Mouse (Mus musculus): ENCODE results near the gene Ppp2r5c.

Gene Ppp2r5c

DNA sequence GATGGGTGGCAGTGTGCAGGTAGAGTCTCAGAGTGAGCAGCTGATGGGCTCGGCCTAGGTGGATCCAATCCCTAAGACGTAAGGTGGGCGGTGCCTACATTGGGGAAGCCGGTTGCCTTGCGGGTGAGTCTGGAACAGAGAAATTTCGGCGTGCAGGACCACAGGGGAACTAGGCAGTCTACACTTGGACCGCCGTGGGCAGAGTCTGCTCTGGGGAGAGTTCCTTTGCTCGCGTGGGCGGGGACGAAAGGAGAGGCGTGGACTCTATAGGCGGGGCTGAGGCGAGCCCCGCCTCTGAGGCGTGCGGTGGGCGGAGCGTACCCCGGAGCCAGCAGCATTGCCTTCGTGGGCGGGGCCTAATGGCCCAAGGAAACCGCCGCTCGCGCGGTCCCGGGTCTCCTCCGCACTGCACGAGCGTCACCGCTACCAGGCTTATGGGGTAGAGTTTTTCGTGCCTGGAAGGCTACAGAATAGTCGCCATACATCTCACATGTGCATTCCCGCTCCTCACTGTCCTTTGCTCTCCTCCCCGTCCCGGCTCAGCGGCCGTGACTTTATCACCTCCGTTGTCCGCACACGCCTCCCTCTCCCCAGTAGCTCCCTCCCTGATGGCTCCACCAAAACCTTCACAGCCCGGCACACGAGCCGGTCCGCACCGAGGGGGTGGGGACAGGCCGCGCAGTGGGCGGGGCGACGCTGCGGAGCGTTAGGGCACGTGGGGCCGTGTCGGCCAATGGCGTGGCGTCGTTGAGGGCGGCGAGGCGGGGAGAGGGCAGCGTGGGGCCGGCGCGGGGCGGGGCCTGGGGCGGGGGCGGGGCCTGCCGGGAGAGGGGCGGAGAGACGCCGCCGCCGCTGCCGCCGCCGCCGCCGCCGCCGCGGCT, at the start of gene Ppp2r5c:
TSS of gene Ppp2r5c (plus strand) at position 831 of the 881 bp plus-strand sequence.
- DNase-seq, result peak; percentile 95 to 97

DNA sequence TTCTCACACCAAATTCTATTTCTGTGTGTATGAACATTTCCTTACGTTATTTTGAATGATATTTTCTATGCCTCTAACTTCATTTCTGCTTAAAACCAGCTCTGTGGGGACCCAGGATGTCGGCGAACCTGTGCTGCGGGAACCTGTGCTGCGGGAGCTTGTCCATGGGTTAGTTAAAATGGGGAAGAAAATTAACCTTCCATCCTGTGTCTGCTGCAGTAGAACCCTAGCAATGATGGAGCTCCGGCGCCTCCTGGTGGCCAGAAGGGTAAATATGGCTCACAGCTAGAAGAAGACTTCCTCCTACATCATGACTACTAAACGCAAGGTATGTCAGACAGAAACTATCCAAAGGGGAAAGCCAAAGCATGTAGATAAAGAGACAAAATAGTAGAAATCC, 48.6 kb upstream of the Ppp2r5c start:
- peak; percentile 90 for DNase-seq

DNA sequence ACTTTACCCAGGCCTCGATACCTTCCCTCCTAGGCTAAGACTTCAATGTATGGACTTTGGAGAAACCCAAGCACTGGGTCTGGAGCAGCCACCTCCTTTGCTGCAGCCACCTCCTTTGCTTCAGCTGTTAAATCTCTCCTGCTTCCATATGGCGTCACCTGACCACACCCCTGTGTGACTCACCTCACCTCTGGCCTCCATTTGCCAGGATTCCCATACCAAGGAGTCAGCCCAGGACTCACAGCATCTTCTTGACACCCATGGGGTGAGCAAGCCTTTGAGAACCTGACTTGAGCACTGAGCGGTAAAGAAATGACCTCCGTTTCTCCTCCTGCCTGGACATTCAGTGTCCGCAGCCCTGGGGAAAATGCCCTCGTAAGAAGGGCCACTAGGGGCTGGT, 47.8 kb upstream of the Ppp2r5c start:
- no peak for DNase-seq

DNA sequence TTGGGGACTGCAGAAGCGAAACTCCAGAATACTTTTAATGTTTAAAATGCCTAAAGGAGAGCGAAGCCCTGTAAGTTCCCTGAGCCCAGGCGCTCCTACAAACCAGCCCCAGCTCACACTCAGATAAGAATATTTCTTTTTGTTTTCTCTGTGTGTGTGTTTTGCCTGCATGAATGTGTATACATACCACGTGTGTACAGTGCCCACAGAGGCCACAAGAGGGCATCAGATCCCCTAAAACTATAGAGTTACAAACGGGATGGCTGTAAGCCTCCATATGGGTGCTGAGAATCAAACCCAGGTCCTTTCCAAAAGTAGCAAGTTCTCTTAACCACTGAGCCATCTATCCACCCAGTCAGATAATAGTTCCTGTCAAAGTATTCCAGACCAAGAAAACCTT, 46.0 kb upstream of the Ppp2r5c start:
- no peak for DNase-seq

DNA sequence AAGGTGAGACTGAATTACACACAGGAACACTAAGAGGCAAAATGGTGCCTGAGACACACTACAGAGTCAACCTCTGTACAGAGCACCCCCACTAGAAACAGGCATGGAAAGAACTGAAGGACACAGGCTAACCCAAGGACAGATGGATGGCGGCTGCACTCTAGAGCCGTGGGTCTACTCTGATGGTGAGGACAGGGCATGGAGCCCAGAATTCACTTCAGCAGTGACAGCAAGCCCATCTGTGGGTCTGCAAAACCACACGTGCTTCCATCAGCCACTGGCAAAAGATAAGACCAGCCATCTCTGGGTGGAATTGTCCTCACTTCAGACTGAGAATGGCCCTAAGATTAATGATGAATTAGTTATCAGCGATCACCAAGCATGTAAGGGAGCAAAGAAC, 45.0 kb upstream of the Ppp2r5c start:
- DNase-seq, result peak; percentile 51 to 61

DNA sequence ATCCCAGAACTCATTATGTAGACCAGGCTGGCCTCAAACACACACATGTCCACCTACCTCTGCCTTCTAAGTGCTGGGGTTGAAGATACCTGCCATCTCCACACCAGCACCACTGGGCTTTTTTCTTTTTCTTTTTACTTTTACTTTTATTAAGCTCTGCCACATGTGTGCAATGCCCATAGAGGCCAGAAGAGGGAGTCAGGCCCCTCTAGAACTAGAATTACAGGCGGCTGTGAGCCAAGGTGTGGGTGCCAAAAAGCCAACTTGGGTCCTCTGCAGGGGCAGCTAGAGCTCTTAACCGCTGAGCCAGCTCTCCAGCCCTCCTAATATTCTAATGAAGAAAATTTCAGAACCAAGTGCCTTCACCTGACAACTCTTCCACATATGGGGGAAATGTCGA, 30.7 kb upstream of the Ppp2r5c start:
- DNase-seq, result peak; percentile 64 to 77

DNA sequence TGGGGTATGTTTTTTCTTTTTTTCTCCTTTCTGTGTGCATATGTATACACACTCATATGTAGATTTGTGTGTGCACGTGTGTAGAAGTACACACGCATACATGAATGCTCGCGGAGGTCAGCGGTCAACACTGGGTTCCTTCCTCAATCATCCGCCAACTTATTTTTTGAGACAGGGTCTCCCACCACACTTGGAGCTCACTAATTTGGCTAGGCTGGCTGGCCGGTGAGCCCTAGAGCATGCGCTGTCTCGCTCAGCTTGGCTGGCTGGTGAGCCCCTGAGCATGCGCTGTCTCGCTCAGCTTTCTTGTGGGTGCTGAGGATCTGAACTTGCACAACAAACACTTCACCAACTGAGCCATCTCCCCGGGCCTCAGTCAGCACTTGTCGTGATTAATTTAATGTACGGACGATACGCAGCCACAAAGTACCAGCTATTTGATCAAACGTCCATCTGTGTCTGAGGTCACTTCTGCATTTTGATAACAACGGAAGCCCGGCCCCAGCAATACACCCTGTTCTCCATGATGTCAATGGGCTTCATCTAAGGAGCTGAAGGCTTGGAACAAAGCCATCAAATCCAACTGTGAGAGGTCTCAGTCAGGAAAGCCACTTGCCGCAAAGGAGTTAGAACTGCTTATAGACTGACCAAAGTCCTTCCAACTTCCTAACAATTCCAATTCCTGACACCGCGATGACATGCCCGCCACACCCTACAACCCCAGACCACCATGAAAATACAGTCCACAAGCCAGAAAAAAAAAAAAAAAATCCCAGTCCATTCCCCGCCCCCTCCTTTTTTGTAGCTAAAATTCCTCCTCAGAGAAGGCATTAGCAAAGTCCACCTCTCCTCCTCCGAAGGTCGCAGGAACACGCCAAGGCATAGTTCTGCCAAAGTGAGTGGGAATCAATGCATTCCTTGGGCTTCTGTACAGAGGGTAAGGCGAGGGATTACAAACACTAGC, 29.6 kb upstream of the Ppp2r5c start:
- no peak for DNase-seq

DNA sequence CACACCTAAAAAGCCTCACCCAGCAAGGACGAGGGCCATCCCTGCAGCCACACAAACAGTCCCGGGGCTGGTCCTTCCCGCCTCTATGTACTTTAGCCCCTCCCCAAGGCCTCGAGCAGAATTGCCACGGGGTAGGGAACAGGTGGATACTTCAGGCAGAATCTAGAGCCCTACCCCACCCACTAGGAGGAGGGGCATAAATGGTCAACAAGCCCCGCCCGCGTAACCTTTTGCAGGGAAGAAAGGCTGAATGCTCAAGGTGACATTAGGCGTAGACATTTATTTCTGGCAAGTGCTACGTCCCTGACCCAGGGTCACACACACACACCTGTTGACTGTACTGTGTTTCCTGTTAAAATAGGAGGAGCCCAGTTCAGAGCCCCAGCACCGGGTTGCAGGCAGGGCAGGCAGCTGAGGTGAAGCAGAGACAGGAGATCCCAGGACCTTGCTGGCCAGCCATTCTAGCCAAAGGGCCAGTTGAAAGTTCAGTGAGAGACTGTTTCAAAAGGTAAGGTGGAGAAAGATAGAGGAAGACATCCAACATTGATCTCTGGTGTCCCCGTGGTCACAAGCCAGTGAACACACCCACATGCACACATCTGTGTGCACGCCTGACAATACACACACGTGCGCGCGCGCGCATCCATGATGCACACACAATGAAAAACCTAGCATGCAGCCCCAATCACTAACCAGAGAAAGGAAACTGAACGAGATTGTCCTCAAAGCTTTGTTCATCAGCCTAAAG, 28.8 kb upstream of the Ppp2r5c start:
- DNase-seq, result no peak

DNA sequence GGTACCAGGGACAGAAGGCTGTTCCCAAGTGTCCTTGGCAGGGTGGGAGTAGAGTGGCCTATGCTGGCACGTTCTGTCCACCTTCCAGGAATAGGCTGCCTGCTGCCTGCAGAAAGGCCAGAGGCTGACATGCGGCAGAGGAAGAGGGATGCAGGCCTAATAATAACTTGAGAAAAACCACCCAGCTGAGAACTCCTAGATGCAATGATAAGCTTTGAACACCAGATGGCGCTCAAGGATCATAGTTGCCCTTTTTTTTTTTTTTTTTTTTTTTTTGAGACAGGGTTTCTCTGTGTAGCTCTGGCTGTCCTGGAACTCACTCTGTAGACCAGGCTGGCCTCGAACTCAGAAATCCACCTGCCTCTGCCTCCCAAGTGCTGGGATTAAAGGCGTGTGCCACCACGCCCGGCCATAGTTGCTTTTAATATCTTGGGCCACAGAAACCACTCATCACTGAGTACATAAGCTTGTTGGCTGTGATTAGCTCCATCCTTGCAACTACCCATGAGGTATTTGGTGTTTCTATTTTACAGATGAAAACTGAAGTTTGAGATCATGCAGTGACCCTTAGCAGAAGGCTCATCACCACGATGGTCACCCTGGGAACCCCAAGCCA, 28.1 kb upstream of the Ppp2r5c start:
- DNase-seq, result peak; percentile 71 to 75

DNA sequence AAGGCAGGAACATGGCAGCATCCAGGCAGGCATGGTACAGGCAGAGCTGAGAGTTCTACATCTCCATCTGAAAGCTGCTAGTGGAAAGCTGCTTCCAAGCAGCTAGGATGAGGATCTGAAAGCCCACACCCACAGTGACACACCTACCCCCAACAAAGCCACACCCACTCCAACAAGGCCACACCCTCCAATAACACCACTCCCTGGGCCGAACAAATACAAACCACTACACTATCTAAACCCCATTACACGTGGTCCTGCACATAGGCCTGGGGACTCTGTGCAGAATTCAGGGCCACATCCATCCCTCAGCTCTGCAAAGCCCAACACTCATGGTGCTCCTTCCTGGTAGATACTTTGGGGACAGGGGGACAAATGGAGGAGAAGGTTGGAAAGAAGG, 27.0 kb upstream of the Ppp2r5c start:
- DNase-seq, result no peak

DNA sequence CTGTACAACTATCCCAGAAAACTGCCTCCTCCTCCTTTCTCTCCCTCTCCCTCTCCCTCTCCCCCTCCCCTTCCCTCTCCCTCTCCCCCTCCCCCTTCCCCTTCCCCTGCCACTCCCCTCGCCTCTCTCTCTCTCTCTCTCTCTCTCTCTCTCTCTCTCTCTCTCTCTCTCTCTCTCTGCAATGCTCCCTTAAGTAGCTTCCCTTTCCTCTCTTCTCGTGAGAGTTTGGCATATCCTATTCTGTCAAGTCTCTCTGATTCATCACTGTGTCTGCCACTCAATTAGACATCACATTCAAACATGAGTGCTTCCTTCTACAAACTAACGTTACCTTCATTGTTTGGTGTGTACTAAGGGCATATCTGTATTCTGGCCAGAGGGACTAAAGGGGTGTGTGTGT, 25.6 kb upstream of the Ppp2r5c start:
- DNase-seq, result no peak

DNA sequence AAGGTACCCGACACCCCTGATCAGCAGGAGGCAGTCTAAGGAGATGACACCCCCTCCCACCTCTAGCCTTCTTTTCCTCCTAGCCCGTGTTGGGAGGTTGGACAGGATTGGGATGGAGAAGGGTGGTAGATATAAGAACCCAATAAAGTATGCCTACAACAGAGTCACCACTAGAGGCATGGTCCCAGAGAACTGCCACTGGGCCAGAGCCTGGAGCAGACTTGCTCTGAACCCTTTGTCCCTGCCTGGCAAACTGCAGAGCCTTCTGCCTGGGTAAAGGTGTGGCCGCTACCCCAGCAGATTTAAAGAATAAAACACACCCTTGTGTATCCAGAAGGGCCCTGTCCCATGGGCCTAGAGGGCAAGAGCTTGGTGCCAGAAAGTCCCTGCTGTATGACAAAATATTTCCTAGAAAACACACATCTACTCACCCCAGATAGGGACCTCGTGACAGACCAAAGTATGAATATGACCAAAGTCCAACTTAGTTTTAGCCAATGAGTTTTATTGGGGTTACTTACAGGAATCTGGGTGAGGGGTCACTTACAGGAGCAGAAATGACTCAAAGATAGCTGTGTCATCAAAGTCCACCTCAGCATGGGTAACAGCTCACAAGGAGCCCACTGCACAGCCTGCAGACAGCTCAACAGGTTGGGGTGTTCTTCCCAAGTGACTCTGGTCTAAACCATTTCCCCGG, 22.8 kb upstream of the Ppp2r5c start:
- no peak for DNase-seq

DNA sequence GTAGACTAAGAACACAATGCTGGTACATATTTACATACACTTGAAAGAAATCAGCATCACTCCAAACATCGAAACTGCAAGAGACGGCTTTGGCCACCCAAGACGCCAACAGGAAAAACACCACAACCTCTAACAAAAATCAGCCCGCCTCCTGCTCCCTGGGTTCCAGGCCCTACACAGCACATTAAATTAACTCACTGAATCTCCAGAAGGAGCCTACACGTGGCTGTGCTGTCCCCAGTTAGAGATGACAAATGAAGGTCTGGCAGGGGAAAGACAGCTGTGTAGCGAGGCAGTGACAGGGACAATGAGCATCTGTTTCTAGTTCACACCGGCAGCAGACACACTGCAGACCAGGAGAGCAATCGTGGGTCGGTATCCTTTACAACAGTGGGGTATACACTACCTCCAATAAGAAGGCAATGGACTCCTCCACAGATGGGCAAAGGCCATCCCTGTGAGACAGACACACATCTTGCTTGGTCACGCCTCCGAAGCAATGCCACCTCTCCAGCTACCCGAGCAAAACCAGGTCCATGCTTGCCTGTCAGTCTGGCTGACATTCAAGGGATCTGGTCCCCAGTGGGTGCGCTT, 20.4 kb upstream of the Ppp2r5c start:
- DNase-seq, result no peak

DNA sequence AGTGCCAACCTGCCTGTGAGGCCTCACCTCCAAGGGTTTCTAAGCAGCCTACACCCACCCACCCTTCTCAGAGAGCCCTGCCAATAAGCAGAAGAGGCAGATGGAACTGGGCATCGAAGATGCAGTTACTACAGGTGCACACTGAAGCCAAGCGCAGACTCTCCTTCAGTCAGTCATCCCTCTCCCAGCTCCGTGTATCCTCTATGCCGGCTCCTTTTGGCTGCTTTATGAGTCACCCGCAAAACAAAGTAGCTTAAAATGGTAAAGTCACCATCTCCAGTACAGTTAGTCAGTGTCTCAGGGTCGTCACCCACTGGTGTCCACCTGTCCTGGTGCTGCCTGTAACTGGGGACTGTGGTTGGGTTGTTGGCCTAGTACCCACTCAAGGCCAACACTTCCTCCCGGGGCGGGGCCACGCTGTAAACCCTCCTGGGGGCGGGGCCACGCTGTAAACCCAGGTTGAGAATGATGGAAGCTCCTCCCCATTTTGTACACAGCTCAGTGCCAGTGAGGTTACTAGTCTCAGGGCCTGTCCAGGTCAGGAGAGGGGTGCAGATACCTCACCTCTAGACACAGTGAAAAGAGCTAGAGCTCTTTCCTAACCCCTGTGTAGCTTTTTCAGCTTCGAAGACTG, 17.5 kb upstream of the Ppp2r5c start:
- DNase-seq, result no peak

DNA sequence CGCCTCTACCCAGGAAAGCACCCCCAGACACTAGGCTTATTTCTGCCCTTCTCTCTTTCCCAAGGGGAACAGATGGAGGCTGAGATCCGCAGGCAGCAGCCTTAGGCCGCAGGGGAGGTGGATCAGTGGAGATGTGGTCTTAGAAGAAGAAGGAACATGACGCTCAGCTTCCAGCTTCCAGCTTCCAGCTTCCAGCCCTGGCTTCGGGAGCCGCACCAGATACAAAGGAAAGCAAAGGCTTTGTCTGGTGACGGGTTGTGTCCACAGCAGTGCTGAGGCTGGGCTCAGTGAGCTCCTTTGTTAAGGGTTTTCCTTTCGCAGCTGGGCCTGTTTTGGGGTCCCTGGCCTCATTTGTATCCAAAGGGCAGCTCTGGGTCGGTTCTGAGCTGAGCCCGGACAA, 16.9 kb upstream of the Ppp2r5c start:
- no peak for DNase-seq

DNA sequence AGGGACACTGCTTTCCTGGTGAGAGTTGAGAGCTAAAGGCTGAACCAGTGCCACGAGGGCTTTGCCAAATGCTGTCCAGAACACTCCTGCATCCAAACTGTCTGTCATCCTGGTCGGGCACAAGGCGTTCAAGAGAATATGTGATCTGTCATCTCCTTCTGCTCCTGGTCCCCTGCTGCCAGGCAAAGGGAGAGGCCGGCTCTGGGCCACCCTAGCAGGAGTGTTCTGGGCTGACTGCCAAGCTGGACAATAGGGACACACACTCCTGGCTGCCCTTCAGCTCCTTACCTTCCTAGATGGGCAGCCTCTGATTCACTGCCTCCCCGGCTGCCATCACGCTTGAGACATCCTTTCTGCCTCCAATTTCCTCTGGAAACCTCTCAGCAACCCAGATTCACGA, 15.1 kb upstream of the Ppp2r5c start:
- DNase-seq, result peak; percentile 80 to 90

DNA sequence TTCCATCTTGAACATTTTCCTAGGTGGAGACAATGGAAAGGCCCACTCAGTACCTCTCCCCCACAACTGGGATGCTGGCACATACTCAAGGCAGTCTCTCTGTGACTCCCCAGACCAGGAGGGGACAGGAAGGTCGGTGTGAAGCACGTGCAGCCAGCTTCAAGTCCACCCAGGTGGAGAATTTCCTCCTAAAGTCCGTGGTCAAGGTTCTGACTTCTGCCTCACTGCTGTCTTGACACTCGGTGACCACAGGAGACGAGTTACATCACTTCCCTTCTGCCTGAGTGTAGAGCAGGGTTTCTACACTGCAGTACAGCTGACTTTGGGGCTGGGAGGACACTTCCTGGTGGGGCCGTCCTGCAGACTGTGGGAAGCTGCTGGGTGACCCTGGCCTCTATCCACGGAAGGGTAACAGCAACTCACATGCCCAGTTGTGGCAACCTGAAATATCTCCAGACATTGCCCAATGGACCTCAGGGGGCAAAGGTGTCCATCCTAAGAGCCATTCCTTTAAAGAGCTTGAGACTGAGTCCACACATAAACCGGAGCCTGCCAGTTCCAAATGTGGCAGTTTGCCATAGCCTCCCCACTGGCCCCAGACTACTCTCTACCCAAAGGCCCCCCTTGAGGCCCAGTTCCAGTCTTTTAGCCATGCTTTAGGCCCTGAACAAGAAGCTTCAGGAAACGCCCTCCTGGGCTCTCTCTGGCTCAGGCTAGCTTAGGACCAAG, 10.1 kb upstream of the Ppp2r5c start:
- peak in 1 of 2 experiments; percentile 59 for DNase-seq

DNA sequence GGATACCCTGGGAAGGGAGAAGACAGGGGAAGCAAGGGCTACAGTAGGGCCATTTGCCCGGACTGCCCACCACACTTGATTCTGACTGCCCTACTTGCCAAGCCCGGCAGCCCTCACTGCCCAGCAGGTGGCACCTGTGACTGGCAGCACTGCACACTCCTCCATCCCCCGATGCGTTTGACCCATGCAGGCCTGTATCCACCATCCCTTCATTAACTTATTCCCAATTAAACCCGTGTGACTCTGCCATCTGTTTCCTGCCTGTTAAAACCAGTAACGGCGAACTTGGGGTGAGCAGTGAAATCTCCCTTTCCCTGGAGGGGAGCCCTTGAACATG, 9.6 kb upstream of the Ppp2r5c start:
- peak; percentile 76 to 83 for DNase-seq

DNA sequence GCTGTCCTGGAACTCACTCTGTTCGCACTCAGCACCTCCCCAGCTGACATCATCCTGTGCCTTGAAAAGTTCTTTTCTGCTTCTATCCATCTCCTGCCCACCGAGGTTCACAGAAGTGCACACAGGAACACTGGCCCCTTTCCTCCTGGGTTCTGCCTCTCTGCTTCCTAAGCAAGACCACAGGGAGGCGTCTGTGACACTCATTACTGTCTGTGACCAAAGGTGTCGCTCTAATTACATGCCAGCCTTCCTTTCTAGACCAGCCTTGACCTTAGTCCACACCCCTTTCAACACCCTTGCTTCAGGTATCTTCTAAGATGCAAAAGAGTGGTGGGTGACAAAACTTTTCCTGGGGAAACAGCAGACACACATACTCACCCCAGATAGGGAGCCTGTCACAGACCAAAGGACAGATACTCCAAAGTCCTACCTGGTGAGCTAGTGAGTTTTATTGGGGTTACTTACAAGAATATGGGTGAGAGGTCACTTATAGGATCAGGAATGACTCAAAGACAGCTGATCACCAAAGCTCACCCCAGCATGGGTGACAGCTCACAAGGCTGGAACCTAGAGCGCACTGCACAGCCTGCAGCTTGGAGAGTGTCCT, 8.4 kb upstream of the Ppp2r5c start:
- DNase-seq, result peak in 1 of 2 experiments; percentile 34

DNA sequence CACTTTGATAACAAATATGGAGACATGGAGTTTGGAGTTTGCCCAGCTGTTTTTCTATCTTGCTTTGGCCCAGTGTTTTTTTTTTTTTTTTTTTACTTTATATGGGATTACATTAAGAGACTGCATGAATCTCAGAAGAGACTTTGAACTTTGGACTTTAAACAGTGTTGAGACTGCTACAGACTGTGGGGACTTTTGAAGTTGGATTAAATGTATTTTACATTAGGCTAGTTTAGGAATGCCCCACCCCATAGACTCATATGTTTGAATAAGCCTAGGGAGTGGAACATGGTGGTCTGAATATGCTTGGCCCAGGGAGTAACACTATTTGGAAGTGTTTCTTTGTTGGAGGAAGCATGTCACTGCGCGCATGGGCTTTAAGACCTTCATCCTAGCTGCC, 4.7 kb upstream of the Ppp2r5c start:
- no peak for DNase-seq

All from cerebellum, postnatal 14 days (tissue).